Mouse (Mus musculus) erythroblast, embryonic 14.5 days (primary cell): ENCODE results near the gene Lpp. TPM values are rescaled to one million over a fixed set of nuclear protein-coding genes. Genes with fewer than 3 reads are reported as not detected.

Experiments used
- H3K27me3 ChIP-seq: 2 replicates; pipeline ENCODE4 v1.6.1; 2012; ENCODE audit warnings: inconsistent platforms; ENCODE audit not compliant: control insufficient read depth
- H3K36me3 ChIP-seq: 2 replicates; pipeline ENCODE4 v1.6.1; 2012; ENCODE audit warnings: mild to moderate bottlenecking, inconsistent platforms; ENCODE audit not compliant: control insufficient read depth
- H3K4me1 ChIP-seq: 2 replicates; pipeline ENCODE4 v1.6.1; 2012; ENCODE audit warnings: inconsistent platforms; ENCODE audit not compliant: control insufficient read depth
- H3K4me3 ChIP-seq: replicated peaks from 2 replicates; pipeline ENCODE3; 2012; ENCODE audit warnings: moderate library complexity, mild to moderate bottlenecking, inconsistent platforms
- H3K9me3 ChIP-seq: 2 replicates; pipeline ENCODE4 v1.6.1; 2012; ENCODE audit warnings: low read length, inconsistent platforms, mixed read lengths; ENCODE audit not compliant: control insufficient read depth
- GATA1 ChIP-seq: IDR thresholded peaks from 2 replicates; pipeline ENCODE4 v1.6.1; 2012; ENCODE audit warnings: low read length, inconsistent platforms, mixed read lengths
- TAL1 ChIP-seq: IDR thresholded peaks from 3 replicates; pipeline ENCODE4 v1.6.1; 2012; ENCODE audit warnings: low read length, inconsistent platforms, mixed read lengths
- polyA plus RNA-seq: library from polyadenylated mRNA; stranded (reverse); fragments of >175 nt; gene quantifications from 2 replicates; pipeline ENCODE4 v1.2.3, GENCODE M21; 2012

The Lpp gene
- polyA plus RNA-seq, 1 experiment: not detected

GRCm38 (mm10) chr16:24791387-24791786, 398.1 kb downstream of the Lpp start:
- no peaks in the 10 kb centered on the region for H3K9me3 ChIP-seq
- H3K4me3 ChIP-seq: no peak overlapping the region
- H3K36me3 ChIP-seq: no peaks in the 10 kb centered on the region
- TF ChIP-seq GATA1 (no peak), TAL1 (no peak)
- no peaks in the 10 kb centered on the region for H3K27me3 ChIP-seq
- no peaks in the 10 kb centered on the region for H3K4me1 ChIP-seq

DNA sequence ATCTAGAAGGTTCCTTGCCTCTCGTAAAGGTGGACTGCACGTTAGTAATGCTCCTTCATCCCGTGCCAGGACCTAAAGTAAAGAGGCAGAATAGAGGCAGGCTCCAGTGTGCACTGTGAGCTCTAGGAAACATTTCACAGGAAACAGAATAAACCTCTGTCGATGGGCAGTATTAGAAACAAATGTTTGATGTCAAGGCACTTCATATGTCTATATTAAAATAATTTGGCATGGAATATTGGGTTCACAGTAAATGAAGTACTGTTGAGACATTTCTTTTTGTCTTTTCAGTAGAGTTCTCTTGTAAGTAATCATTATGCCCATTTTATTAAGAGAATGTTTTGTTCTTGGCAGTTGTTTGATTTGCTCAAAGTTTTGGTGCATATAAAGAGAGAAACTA, 398.7 kb downstream of the Lpp start:
- no peak overlapping the region for H3K4me3 ChIP-seq
- no peaks in the 10 kb centered on the region for H3K9me3 ChIP-seq
- no peaks in the 10 kb centered on the region for H3K4me1 ChIP-seq
- no peaks in the 10 kb centered on the region for H3K36me3 ChIP-seq
- no peaks in the 10 kb centered on the region for H3K27me3 ChIP-seq
- TF ChIP-seq GATA1 (no peak), TAL1 (no peak)

DNA sequence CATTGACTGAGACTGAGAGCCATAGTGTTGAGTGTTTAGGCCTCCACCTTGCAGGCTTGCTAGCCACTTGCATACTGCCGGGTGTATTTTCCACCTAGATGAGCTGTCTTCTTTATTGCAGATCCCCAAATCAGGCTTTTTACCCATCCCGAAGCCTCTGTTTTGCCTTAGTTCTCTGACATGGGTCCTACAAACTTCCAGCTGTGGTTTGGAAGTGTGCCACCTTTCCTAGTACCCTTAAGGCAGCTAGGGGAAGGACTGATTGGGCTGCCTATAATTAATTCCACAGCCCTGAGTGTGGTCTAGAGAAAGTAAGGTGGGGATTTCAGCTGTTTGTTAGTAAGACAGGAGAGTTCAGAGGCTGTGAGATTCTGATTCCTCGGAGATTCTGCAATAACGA, 399.5 kb downstream of the Lpp start:
- no peak overlapping the region for H3K4me3 ChIP-seq
- no peaks in the 10 kb centered on the region for H3K9me3 ChIP-seq
- TF ChIP-seq GATA1: no peak
- TF ChIP-seq TAL1: no peak
- H3K4me1 ChIP-seq: no peaks in the 10 kb centered on the region
- no peaks in the 10 kb centered on the region for H3K36me3 ChIP-seq
- no peaks in the 10 kb centered on the region for H3K27me3 ChIP-seq

- no peak for TF ChIP-seq TAL1
- TF ChIP-seq GATA1: no peak
- no peaks in the 10 kb centered on the region for H3K9me3 ChIP-seq
These were observed 401.4 kb downstream of the Lpp start for GRCm38 (mm10) chr16:24794665-24795064.

GRCm38 (mm10) chr16:24801355-24801754, 408.0 kb downstream of the Lpp start:
- TF ChIP-seq TAL1: no peak
- TF ChIP-seq GATA1: no peak
- no peaks in the 10 kb centered on the region for H3K9me3 ChIP-seq
- H3K4me1 ChIP-seq: no peaks in the 10 kb centered on the region
- H3K27me3 ChIP-seq: no peaks in the 10 kb centered on the region
- no peaks in the 10 kb centered on the region for H3K36me3 ChIP-seq
- no peak overlapping the region for H3K4me3 ChIP-seq

More at GRCm38 (mm10) chr16:24794665-24795064, 401.4 kb downstream of the Lpp start:
- Histone ChIP-seq H3K4me3 (no peak overlapping the region), H3K36me3 (no peaks in the 10 kb centered on the region), H3K4me1 (no peaks in the 10 kb centered on the region), H3K27me3 (no peaks in the 10 kb centered on the region)

DNA sequence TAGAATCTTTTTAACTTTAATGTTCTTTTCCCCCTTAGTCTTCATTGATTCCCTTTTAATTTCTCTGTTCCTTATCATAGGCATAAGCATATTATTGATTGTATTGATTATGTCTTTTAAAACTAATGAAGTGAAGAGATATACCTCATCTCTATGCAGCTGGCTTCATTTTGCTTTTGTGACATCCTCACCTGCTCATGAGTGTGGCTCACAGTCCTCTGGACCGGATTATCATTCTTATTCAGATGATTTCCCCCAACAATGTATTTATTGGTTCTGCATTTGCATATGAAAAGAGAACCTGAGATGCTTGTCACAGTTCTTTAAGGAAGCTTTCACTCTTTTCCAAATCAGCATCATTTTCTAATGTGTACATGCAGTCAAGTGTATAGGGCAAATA, 408.5 kb downstream of the Lpp start:
- Histone ChIP-seq H3K27me3 (no peaks in the 10 kb centered on the region), H3K4me3 (no peak overlapping the region), H3K36me3 (no peaks in the 10 kb centered on the region), H3K4me1 (no peaks in the 10 kb centered on the region), H3K9me3 (no peaks in the 10 kb centered on the region)
- no peak for TF ChIP-seq GATA1
- TF ChIP-seq TAL1: no peak

DNA sequence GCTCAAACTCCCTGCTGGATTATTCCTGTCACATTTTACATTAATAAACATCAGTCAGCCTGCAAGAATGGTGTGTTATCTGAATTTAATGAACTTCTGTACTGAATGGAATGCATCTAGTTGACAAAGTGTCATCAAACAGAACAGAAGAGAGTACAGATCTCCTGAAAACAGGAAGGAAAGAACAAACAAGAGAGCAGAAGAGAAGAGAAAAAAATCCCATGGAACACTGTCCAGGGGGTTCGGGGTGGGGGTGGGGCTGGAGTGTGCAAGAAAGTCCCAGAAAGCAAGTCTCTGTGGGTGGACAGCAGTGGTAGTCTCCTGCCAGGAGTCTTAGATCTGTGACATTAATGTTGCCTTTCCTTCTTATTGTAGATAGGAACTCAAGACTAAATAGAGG, 412.8 kb downstream of the Lpp start:
- no peaks in the 10 kb centered on the region for H3K4me1 ChIP-seq
- H3K36me3 ChIP-seq: no peaks in the 10 kb centered on the region
- no peaks in the 10 kb centered on the region for H3K27me3 ChIP-seq
- no peak overlapping the region for H3K4me3 ChIP-seq
- TF ChIP-seq TAL1 (no peak), GATA1 (no peak)
- no peaks in the 10 kb centered on the region for H3K9me3 ChIP-seq

- no peak overlapping the region for H3K4me3 ChIP-seq
- H3K36me3 ChIP-seq: no peaks in the 10 kb centered on the region
- TF ChIP-seq GATA1 (no peak), TAL1 (no peak)
- no peaks in the 10 kb centered on the region for H3K27me3 ChIP-seq
- H3K9me3 ChIP-seq: no peaks in the 10 kb centered on the region
- H3K4me1 ChIP-seq: no peaks in the 10 kb centered on the region
These were observed 414.3 kb downstream of the Lpp start for GRCm38 (mm10) chr16:24807565-24807964.

GRCm38 (mm10) chr16:24809811-24810210, 416.5 kb downstream of the Lpp start:
- Histone ChIP-seq H3K27me3 (no peaks in the 10 kb centered on the region), H3K4me3 (no peak overlapping the region), H3K36me3 (no peaks in the 10 kb centered on the region), H3K4me1 (no peaks in the 10 kb centered on the region), H3K9me3 (no peaks in the 10 kb centered on the region)
- TF ChIP-seq GATA1 (no peak), TAL1 (no peak)

DNA sequence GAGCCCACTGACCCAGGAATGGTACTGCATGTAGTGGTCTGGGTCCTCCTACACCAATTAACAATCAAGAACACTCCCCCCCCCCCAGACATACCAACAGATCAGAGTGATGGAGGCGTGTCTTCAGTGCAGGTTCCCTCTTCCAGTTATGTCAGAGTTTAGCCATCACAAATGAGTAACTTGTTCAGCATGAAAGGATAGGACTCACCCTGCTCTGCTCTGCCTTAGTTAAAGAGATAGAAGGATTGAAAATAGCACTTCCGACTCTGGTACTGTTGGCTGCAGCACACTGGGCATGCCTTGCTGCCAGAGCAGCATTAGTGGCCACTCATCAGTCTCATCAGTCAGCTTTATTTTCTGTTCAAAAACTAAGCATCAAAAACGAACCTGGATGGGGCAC, 423.3 kb downstream of the Lpp start:
- Histone ChIP-seq H3K4me3 (no peak overlapping the region), H3K27me3 (no peaks in the 10 kb centered on the region), H3K9me3 (no peaks in the 10 kb centered on the region), H3K36me3 (no peaks in the 10 kb centered on the region), H3K4me1 (no peaks in the 10 kb centered on the region)
- no peak for TF ChIP-seq TAL1
- no peak for TF ChIP-seq GATA1
